Mouse (Mus musculus): ENCODE results near the gene Papolb.

DNA sequence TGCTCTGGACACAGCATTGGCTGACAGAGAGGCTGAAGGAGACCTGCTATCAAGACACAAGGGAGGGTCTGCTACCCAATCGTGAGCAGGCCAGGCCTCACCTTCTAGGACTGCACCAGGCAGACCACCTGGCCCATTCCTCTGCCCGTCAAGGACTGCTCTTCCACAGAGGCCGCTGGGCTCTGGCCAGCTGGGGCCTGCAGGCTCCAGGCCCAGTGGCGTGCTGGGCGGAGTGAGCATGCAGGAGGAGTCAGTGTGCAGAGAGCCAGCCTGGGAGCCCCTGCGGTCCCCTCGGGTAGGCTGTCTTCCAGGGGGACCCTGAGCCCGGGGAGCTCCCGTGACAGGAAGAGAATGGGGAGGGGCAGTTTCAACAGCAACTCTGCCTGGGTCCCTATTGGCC lies 43.2 kb downstream of the Papolb start:
- TF ChIP-seq EP300 (optimal IDR thresholded peaks at IDR 0.05) (no peak), CTCF (IDR thresholded peaks at IDR 0.05; ENCODE audit: low read depth) (no peak)
